Mouse (Mus musculus): ENCODE data around the gene Spin1.
"Not testable (repeated sequence)": the region's sequence is repeated elsewhere in the genome, so short reads cannot be mapped to it uniquely, and the experiment has no call there.

The Spin1 gene

GRCm38 (mm10) chr13:51100233-51101015 is at the start of gene Spin1:
Gene Spin1, plus strand, starts transcription at chr13:51100880.
- DNase-seq (ENCODE audit: extremely low read depth, low read depth) = no peak

DNA sequence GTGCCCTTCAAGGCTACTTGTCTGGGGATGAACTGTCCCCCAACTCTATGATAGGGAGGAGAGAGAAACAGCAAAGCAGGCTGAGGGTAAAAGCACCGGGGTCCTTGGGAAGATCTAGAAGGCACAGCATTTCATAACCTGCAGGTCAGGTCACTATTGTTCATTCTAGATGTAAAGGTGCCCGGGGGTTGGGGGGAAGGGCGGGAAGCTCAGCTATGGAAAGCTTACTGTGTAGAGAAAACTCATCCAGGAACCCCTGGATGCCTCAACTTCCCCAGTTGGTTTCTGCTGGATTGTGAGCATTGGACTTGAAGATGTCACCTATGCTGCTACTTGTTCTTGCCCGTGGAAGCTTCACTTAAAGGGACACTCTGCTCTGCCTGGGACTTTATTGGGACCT is 49.7 kb upstream of the Spin1 start:
- no peak for DNase-seq (ENCODE audit: extremely low read depth, low read depth)

DNA sequence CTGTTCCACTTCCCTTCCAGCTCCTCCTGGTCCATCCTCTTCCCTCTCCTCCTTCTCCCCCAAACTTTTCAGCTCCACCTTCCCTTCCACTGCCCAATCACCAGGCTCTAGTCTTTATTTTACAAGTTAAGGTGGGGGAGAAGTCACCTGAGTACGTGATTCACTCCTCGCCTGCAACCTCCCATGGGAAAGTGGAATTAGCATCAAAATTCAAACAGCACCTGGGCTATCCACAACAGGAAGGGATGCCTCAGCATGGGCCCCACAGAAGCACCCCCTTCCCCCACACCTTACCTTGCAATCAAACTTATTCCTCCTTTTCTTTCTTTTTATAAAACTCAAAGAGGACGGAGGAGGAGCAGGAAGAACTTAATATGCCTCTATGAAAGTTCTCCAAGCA is 48.3 kb upstream of the Spin1 start:
- DNase-seq (ENCODE audit: extremely low read depth, low read depth) = no peak

GRCm38 (mm10) chr13:51063024-51063423 is 37.7 kb upstream of the Spin1 start:
- DNase-seq (ENCODE audit: extremely low read depth, low read depth) = no peak

DNA sequence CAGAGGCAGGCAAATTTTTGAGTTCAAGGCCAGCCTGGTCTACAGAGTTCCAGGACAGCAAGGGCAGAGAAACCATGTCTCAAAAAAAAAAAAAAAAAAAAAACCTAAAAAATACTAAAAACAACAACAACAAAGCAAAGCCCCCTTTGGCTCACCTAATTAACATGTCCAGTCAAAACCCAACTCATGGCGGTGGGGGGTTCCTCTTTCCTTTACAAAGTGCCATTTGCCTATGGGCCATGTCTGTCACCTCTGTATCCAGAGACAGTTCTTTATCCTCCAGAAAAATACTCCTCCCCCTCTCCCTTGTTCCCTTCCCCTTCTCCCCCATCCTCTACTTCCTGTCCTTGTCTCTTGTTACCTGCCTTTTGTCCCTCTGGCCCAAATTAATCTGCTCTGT is 37.0 kb upstream of the Spin1 start:
- DNase-seq (ENCODE audit: extremely low read depth, low read depth) = no peak

- no peak for DNase-seq (ENCODE audit: extremely low read depth, low read depth)
These were observed 36.3 kb upstream of the Spin1 start for GRCm38 (mm10) chr13:51064429-51064828.

- peak; percentile 46 for DNase-seq (ENCODE audit: extremely low read depth, low read depth)
These were observed 29.5 kb upstream of the Spin1 start for GRCm38 (mm10) chr13:51071063-51071680.

DNA sequence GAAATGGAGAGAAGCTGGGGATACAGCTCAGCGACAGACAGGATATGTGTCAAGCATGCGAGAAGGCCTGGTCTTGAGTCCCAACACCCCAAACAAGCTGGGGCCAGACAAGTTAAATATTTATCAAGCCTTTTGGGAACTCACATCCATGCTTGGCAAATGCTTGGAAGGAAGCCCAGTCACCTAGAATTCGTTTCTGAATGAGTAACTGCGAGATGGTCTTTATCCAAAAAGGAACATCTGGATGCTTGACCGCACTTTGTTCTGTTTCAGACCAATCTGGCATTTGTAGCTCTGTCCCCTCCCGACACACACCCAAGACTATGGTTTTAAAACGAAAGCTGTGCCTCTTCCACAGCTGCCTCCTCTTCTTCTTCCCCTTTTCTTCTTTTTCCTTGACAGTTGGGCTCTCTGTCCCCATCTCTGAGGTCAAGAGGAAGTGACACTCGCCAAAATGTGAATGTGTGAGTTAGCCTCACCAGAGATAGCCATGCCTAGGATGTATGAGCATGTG is 28.9 kb upstream of the Spin1 start:
- DNase-seq (ENCODE audit: extremely low read depth, low read depth) = peak; percentile 54

GRCm38 (mm10) chr13:51072917-51073843 is 27.5 kb upstream of the Spin1 start:
- no peak for DNase-seq (ENCODE audit: extremely low read depth, low read depth)

GRCm38 (mm10) chr13:51074081-51074680 is 26.5 kb upstream of the Spin1 start:
- no peak for DNase-seq (ENCODE audit: extremely low read depth, low read depth)

DNA sequence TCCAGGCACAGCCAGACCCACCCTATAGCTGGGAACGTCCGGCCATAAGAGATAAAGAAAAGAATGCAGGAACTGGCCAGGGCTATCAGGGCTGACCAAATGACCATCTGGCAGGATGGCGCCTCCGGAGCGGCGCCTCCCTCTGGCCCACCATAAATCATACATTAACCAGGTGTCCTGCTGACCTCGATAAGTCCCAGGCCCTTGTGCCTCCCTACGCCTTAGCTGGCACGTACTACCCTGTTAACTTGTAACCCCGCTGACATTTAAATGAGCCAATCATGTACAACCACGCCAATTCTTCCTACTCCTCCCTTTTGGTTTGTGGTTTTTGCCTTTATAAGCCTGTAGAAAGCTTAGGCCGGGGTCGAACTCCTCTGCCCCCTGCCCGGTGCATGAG is 24.5 kb upstream of the Spin1 start:
- not testable (repeated sequence) for DNase-seq (ENCODE audit: extremely low read depth, low read depth)

GRCm38 (mm10) chr13:51078586-51078985 is 22.1 kb upstream of the Spin1 start:
- not testable (repeated sequence) for DNase-seq (ENCODE audit: extremely low read depth, low read depth)

- DNase-seq (ENCODE audit: extremely low read depth, low read depth) = no peak
These were observed 19.9 kb upstream of the Spin1 start for GRCm38 (mm10) chr13:51080801-51081200.

DNA sequence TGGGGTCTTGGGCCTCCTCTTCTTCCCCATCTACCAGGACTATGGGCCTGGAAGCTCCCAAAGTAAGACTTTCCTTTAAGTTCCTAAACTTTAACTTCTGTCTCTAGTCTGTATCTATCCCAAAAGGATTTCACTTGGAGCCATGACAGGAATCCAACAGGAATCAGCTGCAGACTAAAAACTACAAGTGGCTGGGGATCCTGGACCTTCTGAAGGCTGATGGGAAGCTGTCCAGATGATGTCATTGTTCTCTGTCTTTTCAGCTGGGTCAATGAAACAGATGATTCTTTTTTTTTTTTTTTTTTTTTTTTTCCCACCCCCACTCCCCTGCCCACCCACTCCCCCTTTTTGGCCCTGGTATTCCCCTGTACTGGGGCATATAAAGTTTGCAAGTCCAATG is 16.4 kb upstream of the Spin1 start:
- DNase-seq (ENCODE audit: extremely low read depth, low read depth) = no peak

GRCm38 (mm10) chr13:51085941-51086340 is 14.7 kb upstream of the Spin1 start:
- DNase-seq (ENCODE audit: extremely low read depth, low read depth) = no peak

GRCm38 (mm10) chr13:51087253-51087652 is 13.4 kb upstream of the Spin1 start:
- DNase-seq (ENCODE audit: extremely low read depth, low read depth) = no peak

DNA sequence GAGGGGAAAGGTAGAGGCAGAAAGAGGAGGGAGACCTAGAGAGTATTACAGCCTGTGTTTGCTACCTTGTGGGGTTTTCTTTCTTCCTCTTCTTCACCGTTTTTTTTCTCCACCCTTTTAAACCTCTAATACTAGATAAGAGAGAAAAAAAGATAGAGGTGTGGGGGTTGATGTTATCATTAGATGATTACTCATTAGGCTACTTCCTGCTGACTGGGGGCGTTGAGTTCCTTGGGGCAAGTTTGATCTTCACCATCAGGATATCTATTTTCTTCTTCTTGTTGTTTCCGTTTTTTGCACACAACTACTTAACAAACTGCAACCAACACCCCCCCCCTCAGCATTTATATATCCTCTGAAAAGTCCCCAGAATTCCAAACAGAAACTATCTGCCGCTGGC is 12.5 kb upstream of the Spin1 start:
- no peak for DNase-seq (ENCODE audit: extremely low read depth, low read depth)

DNA sequence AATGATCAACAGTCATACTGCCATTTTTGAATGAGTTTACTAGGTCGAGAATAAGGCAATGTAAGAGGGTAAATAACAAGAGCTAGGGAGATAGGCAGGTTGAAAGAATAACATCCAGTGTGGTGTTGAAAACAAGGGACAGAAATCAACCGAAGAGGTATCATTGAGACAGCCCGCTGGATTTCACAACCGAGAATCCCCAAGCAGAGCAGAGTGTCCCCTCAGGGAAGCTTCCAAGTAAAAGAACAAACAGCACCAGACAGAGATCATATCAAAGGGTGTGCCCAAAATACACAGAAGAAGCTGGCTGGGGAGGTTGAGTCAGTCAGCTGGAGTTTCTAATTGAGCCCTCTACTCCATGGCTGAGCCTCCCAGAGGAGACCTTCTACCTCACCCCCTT is 11.6 kb upstream of the Spin1 start:
- no peak for DNase-seq (ENCODE audit: extremely low read depth, low read depth)

DNA sequence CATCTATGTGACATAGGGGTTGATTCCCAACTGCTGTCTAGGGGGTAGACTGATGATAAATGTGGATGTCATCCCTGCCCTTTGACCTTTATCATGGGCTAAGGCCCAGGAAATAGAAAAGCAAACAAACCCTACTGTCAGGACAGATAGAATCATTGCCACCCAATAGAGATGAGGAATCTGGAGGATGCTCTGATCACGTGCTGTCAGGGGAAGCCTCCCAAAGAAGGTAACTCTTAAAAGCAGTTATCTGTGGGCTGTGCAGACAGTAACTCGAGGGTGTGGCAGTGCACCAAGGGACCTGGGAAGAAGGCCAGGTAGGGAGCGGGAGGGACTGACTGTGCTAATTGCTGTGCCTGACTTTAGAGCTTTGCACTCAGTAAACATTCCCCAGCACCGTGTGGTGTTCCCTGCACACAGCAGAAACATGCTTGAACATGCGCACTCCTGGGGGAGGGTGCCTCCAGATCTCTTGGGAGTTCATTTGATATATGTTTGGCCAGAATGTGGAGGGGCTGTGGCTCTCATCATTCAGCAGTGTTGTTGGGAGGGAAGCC is 10.5 kb upstream of the Spin1 start:
- DNase-seq (ENCODE audit: extremely low read depth, low read depth) = no peak

DNA sequence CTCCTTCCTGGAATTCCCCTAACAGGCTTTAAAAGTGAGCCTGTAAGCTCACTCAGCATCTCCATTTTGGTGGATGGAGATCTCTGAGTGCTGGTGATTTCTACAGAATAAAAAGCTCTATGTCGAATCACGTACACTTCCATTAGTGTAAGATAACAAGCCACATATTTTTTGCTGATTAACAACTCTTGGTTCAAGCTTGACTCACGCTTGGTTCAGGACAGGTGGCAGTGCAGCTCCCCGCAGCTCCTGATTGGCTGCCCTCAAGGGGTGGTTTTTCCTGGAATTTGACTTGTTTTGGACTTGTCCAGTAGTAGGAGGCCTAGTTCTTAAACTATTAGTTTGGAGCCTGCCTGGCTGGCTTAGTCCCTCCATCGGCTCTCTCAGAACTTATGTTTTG is 7.2 kb upstream of the Spin1 start:
- no peak for DNase-seq (ENCODE audit: extremely low read depth, low read depth)
